19 mouse cellular contexts compared by ENCODE assay signal in genomic region chr13:52800687-52801341, GRCm38 (mm10).
DNase-seq lines count a peak whose midpoint lies in the region; ATAC-seq and TF ChIP-seq lines count a peak whose summit lies in the region.
"Had no signal": no experiment of that assay in that cellular context is flagged by ENCODE, and none has a peak within 500 bp of the region (broad histone marks: within the 10 kb centered on the region; RNA-seq: fewer than 3 reads in every experiment).

No protein-coding gene starts in this region.

- H3K36me3 ChIP-seq in intestine, postnatal 0 days (ENCODE audit: control insufficient read depth, insufficient read depth): no peaks in the 10 kb centered on the region
- no peaks in the 10 kb centered on the region for H3K36me3 ChIP-seq in kidney, embryonic 16.5 days (ENCODE audit: insufficient read depth, low read length)
- H3K36me3 ChIP-seq: heart, embryonic 10.5 days; liver, embryonic 15.5 days; midbrain, embryonic 12.5 days had no signal

- H3K4me2 ChIP-seq in intestine, postnatal 0 days (replicated peaks; ENCODE audit: low read depth): no peak overlapping the region
- no peak overlapping the region for H3K4me2 ChIP-seq in kidney, embryonic 16.5 days (replicated peaks; ENCODE audit: low read depth, low read length)
- H3K4me2 ChIP-seq: forebrain, embryonic 13.5 days; liver, embryonic 15.5 days; midbrain, embryonic 12.5 days had no signal

- H3K4me3 ChIP-seq in intestine, postnatal 0 days (ENCODE audit: low read depth, low read length): no peak overlapping the region
- H3K4me3 ChIP-seq in kidney, embryonic 16.5 days (ENCODE audit: low read length): no peak overlapping the region
- H3K4me3 ChIP-seq: forebrain, embryonic 13.5 days; heart, embryonic 10.5 days; liver, embryonic 15.5 days; midbrain, embryonic 12.5 days; myocyte had no signal

- H3K9me3 ChIP-seq in intestine, postnatal 0 days (ENCODE audit: control insufficient read depth): no peaks in the 10 kb centered on the region
- no peaks in the 10 kb centered on the region for H3K9me3 ChIP-seq in kidney, embryonic 16.5 days (ENCODE audit: low read length)
- H3K9me3 ChIP-seq: forebrain, embryonic 13.5 days; heart, embryonic 10.5 days; liver, embryonic 15.5 days; midbrain, embryonic 12.5 days had no signal

- peak; percentile 25; the same call in 1 of the 2 replicates for ATAC-seq in intestine, postnatal 0 days
- ATAC-seq in kidney, embryonic 16.5 days (ENCODE audit: low FRiP score, low TSS enrichment): no peak
- ATAC-seq: forebrain, embryonic 13.5 days had no signal

- 37% methylated on average over 4 of the region's 4 CpGs for WGBS in intestine, postnatal 0 days
- 41% methylated on average over 4 of the region's 4 CpGs for WGBS in kidney, embryonic 16.5 days

- no peak overlapping the region for H3K27ac ChIP-seq in intestine, postnatal 0 days (ENCODE audit: low read depth, low read length)
- no peak overlapping the region for H3K27ac ChIP-seq in kidney, embryonic 16.5 days (ENCODE audit: low read length)
- H3K27ac ChIP-seq: forebrain, embryonic 13.5 days; heart, embryonic 10.5 days; liver, embryonic 15.5 days; midbrain, embryonic 12.5 days had no signal

- no peak overlapping the region for H3K9ac ChIP-seq in intestine, postnatal 0 days (ENCODE audit: low read depth, low read length)
- H3K9ac ChIP-seq in kidney, embryonic 16.5 days (replicated peaks; ENCODE audit: low read length): no peak overlapping the region
- H3K9ac ChIP-seq: forebrain, embryonic 13.5 days; liver, embryonic 15.5 days; midbrain, embryonic 12.5 days had no signal

- DNase-seq in CD4-positive helper T cell, adult 2 months (ENCODE audit: low read depth, low spot score): peak; percentile 75
- DNase-seq in T-cell, adult 2 months (ENCODE audit: low spot score): peak; percentile 41
- peak; percentile 80 for DNase-seq in thymus, postnatal 0 days (ENCODE audit: low spot score)
- no peak for DNase-seq in kidney, adult 9 months
- DNase-seq in kidney, adult 11 months: no peak
- DNase-seq: adrenal gland, postnatal 25 days; cerebellum, adult 9-10 months; embryo, embryonic 11 days; gastrocnemius, postnatal 10 days; kidney, postnatal 25 days; lung, postnatal 10 days; right cerebral cortex, adult 18-20 months had no signal

- no peaks in the 10 kb centered on the region for H3K27me3 ChIP-seq in intestine, postnatal 0 days (replicated peaks; ENCODE audit: control insufficient read depth, insufficient read depth, low read length)
- no peaks in the 10 kb centered on the region for H3K27me3 ChIP-seq in kidney, embryonic 16.5 days (ENCODE audit: insufficient read depth, low read length)
- H3K27me3 ChIP-seq: forebrain, embryonic 13.5 days; midbrain, embryonic 12.5 days had no signal

- H3K4me1 ChIP-seq in intestine, postnatal 0 days (replicated peaks; ENCODE audit: control insufficient read depth, insufficient read depth, low read length): peaks cover 9% of the 10 kb centered on the region
- H3K4me1 ChIP-seq in kidney, embryonic 16.5 days (ENCODE audit: insufficient read depth, low read length): peaks cover 5% of the 10 kb centered on the region

- TF ChIP-seq CTCF in intestine, postnatal 0 days (IDR thresholded peaks at IDR 0.05; ENCODE audit: low read depth): no peak

Comparison
In these comparisons a context has a peak if more than half of its experiments do, and no peak if none do; other contexts are left out.
1. DNase-seq: peak in CD4-positive helper T cell, adult 2 months (single experiment), T-cell, adult 2 months (single experiment) and thymus, postnatal 0 days (single experiment); none in kidney, adult 9 months (single experiment) and kidney, adult 11 months (single experiment).